Mouse (Mus musculus) liver, embryonic 14.5 days (tissue): ENCODE measurements around the gene Abhd17b.

Experiments
- CTCF ChIP-seq: IDR thresholded peaks from 2 replicates; pipeline ENCODE4 v1.5.1; 2016; ENCODE audit warnings: antibody characterized with exemption, low read depth, control low read depth
- EP300 ChIP-seq: IDR thresholded peaks from 2 replicates; pipeline ENCODE4 v1.6.1; 2016; ENCODE audit warnings: antibody characterized with exemption, low read depth

- TF ChIP-seq EP300 (no peak), CTCF (no peak)
Measured at GRCm38 (mm10) chr19:21646142-21646541, 6.8 kb upstream of the Abhd17b start.
